Mouse (Mus musculus) hindbrain, embryonic 15.5 days (tissue): ENCODE results near the gene Gas1. TPM values are rescaled to one million over a fixed set of nuclear protein-coding genes. Genes with fewer than 3 reads are reported as not detected.
A peak's percentile ranks its signal among the peaks of the same experiment; 100 is the strongest.

Experiments
- ATAC-seq: fragments of 200-750 bp; cut with Nextera tagmentation; 2 replicates; pipeline ENCODE4 v1.8.0; 2017; ENCODE audit warnings: low read depth, moderate number of reproducible peaks, moderate TSS enrichment; ENCODE audit not compliant: low FRiP score
- H3K27ac ChIP-seq: fragments of 300-500 bp; sonication (generic); replicated peaks from 2 replicates; pipeline ENCODE4 v1.5.1; 2015; ENCODE audit warnings: mild to moderate bottlenecking, inconsistent platforms
- H3K27me3 ChIP-seq: fragments of 300-500 bp; sonication (generic); 2 replicates; pipeline ENCODE4 v1.6.1; 2015; ENCODE audit warnings: control low read depth, inconsistent platforms
- H3K36me3 ChIP-seq: fragments of 300-500 bp; sonication (generic); 2 replicates; pipeline ENCODE4 v1.6.1; 2015; ENCODE audit warnings: control low read depth, inconsistent platforms
- H3K4me1 ChIP-seq: fragments of 300-500 bp; sonication (generic); replicated peaks from 2 replicates; pipeline ENCODE4 v1.6.1; 2015; ENCODE audit warnings: control low read depth, inconsistent platforms
- H3K4me2 ChIP-seq: fragments of 300-500 bp; sonication (generic); 2 replicates; pipeline ENCODE4 v1.6.1; 2015; ENCODE audit warnings: moderate library complexity, mild to moderate bottlenecking, inconsistent platforms
- H3K4me3 ChIP-seq: fragments of 300-500 bp; sonication (generic); 2 replicates; pipeline ENCODE4 v1.5.1; 2015; ENCODE audit warnings: mild to moderate bottlenecking, inconsistent platforms
- H3K9ac ChIP-seq: fragments of 300-500 bp; sonication (generic); 2 replicates; pipeline ENCODE4 v1.6.1; 2015; ENCODE audit warnings: inconsistent platforms
- H3K9me3 ChIP-seq: fragments of 300-500 bp; sonication (generic); 2 replicates; pipeline ENCODE4 v1.6.1; 2016; ENCODE audit warnings: control low read depth, inconsistent platforms
- WGBS: fragments of 180-500 bp; shearing (Covaris S2); methylation state at CpG from one replicate; pipeline ENCODE4 v1.1.7; 2015; 5-methylcytosine and 5-hydroxymethylcytosine counted together
- polyA plus RNA-seq: library from polyadenylated mRNA; unstranded; fragments of >200 nt; fragmentation: Nextera tagmentation; extraction: Ambion mirVana; gene quantifications from 2 replicates; pipeline ENCODE4 v1.2.1, GENCODE M21; 2015

The Gas1 gene
- polyA plus RNA-seq, 1 experiment from 2014 or later = 24.8 TPM

GRCm38 (mm10) chr13:60187276-60187675 lies 10.1 kb upstream of the Gas1 start:
- no peak overlapping the region for H3K9ac ChIP-seq
- no peaks in the 10 kb centered on the region for H3K9me3 ChIP-seq
- H3K27me3 ChIP-seq = no peaks in the 10 kb centered on the region
- no peaks in the 10 kb centered on the region for H3K4me1 ChIP-seq
- H3K36me3 ChIP-seq = no peaks in the 10 kb centered on the region
- ATAC-seq = no peak
- no peak overlapping the region for H3K27ac ChIP-seq
- WGBS = 93% methylated on average over 2 of the region's 2 CpGs
- H3K4me2 ChIP-seq = no peak overlapping the region
- no peak overlapping the region for H3K4me3 ChIP-seq

- Histone ChIP-seq H3K9me3 (no peaks in the 10 kb centered on the region), H3K4me1 (peaks cover 10% of the 10 kb centered on the region; the same call in 1 of the 2 replicates), H3K27ac (no peak overlapping the region), H3K4me2 (no peak overlapping the region), H3K4me3 (no peak overlapping the region), H3K9ac (no peak overlapping the region), H3K36me3 (no peaks in the 10 kb centered on the region), H3K27me3 (no peaks in the 10 kb centered on the region)
- no peak for ATAC-seq
- 59% methylated on average over 4 of the region's 4 CpGs for WGBS
Observed at GRCm38 (mm10) chr13:60182346-60182745, 5.2 kb upstream of the Gas1 start.

- Histone ChIP-seq H3K4me3 (no peak overlapping the region), H3K9ac (no peak overlapping the region), H3K4me2 (no peak overlapping the region), H3K27ac (no peak overlapping the region), H3K27me3 (no peaks in the 10 kb centered on the region), H3K36me3 (no peaks in the 10 kb centered on the region), H3K4me1 (peaks cover 21% of the 10 kb centered on the region; the same call in 1 of the 2 replicates), H3K9me3 (no peaks in the 10 kb centered on the region)
- 73% methylated on average over 4 of the region's 4 CpGs for WGBS
- ATAC-seq = no peak
Observed at GRCm38 (mm10) chr13:60179641-60180040, 2.5 kb upstream of the Gas1 start.

GRCm38 (mm10) chr13:60178416-60178815 lies 1.3 kb upstream of the Gas1 start:
- Histone ChIP-seq H3K9ac (0 out of 2 replicates have a peak overlapping the region, but pooled peaks have one; percentile 28), H3K4me1 (peaks cover 29% of the 10 kb centered on the region; the same call in 1 of the 2 replicates), H3K4me2 (peak overlapping the region; percentile 93), H3K36me3 (no peaks in the 10 kb centered on the region), H3K9me3 (no peaks in the 10 kb centered on the region), H3K27ac (peak overlapping the region; percentile 90), H3K4me3 (peak overlapping the region; percentile 89), H3K27me3 (no peaks in the 10 kb centered on the region)
- ATAC-seq = peak; percentile 9; the same call in 1 of the 2 replicates
- WGBS = 1% methylated on average over 15 of the region's 15 CpGs

GRCm38 (mm10) chr13:60177797-60178110 lies 589 bp upstream of the Gas1 start:
- Histone ChIP-seq H3K9me3 (no peaks in the 10 kb centered on the region), H3K27me3 (peaks cover under 1% of the 10 kb centered on the region; the same call in 1 of the 2 replicates), H3K4me1 (peaks cover 35% of the 10 kb centered on the region), H3K27ac (peak overlapping the region; percentile 90), H3K36me3 (no peaks in the 10 kb centered on the region), H3K4me3 (peak overlapping the region; percentile 89), H3K4me2 (peak overlapping the region; percentile 93), H3K9ac (peak overlapping the region; percentile 90; the same call in 1 of the 2 replicates)
- 0% methylated on average over 13 of the region's 13 CpGs for WGBS
- no peak for ATAC-seq

- WGBS = under 1% methylated on average over 39 of the region's 53 CpGs
- Histone ChIP-seq H3K9me3 (no peaks in the 10 kb centered on the region), H3K4me1 (peaks cover 45% of the 10 kb centered on the region), H3K4me2 (peak overlapping the region; percentile 93), H3K27me3 (peaks cover 7% of the 10 kb centered on the region; the same call in 1 of the 2 replicates), H3K4me3 (peak overlapping the region; percentile 89), H3K36me3 (no peaks in the 10 kb centered on the region), H3K27ac (peak overlapping the region; percentile 90), H3K9ac (peak overlapping the region; percentile 90)
- ATAC-seq = 0 out of 2 replicates have a peak, but pooled peaks have one; percentile 0
Observed at GRCm38 (mm10) chr13:60176776-60177105, 424 bp downstream of the Gas1 start.

GRCm38 (mm10) chr13:60176136-60176775 lies 909 bp downstream of the Gas1 start:
- Histone ChIP-seq H3K9ac (peak overlapping the region; percentile 90), H3K36me3 (no peaks in the 10 kb centered on the region), H3K27ac (peak overlapping the region; percentile 90), H3K4me1 (peaks cover 45% of the 10 kb centered on the region), H3K4me2 (peak overlapping the region; percentile 93), H3K27me3 (peaks cover 7% of the 10 kb centered on the region; the same call in 1 of the 2 replicates), H3K4me3 (peak overlapping the region; percentile 89), H3K9me3 (no peaks in the 10 kb centered on the region)
- under 1% methylated on average over 80 of the region's 82 CpGs for WGBS
- ATAC-seq = peak; percentile 76

GRCm38 (mm10) chr13:60175490-60176135 lies 1.6 kb downstream of the Gas1 start:
- Histone ChIP-seq H3K4me3 (peak overlapping the region; percentile 89), H3K27me3 (peaks cover 7% of the 10 kb centered on the region; the same call in 1 of the 2 replicates), H3K9ac (peak overlapping the region; percentile 90), H3K4me1 (peaks cover 50% of the 10 kb centered on the region), H3K9me3 (no peaks in the 10 kb centered on the region), H3K4me2 (peak overlapping the region; percentile 93), H3K36me3 (no peaks in the 10 kb centered on the region), H3K27ac (peak overlapping the region; percentile 90)
- under 1% methylated on average over 58 of the region's 59 CpGs for WGBS
- ATAC-seq = peak; percentile 5

- H3K27ac ChIP-seq = peak overlapping the region; percentile 90; the same call in 1 of the 2 replicates
- under 1% methylated on average over 7 of the region's 7 CpGs for WGBS
- H3K4me1 ChIP-seq = peaks cover 50% of the 10 kb centered on the region
Observed at GRCm38 (mm10) chr13:60174953-60175352, 2.2 kb downstream of the Gas1 start.

GRCm38 (mm10) chr13:60173591-60174524 lies 3.3 kb downstream of the Gas1 start:
- no peak overlapping the region for H3K27ac ChIP-seq
- H3K27me3 ChIP-seq = peaks cover 10% of the 10 kb centered on the region; the same call in 1 of the 2 replicates
- H3K4me1 ChIP-seq = peaks cover 50% of the 10 kb centered on the region
- H3K9me3 ChIP-seq = no peaks in the 10 kb centered on the region
- ATAC-seq = no peak
- 10% methylated on average over 12 of the region's 12 CpGs for WGBS
- peak overlapping the region; percentile 89 for H3K4me3 ChIP-seq
- H3K4me2 ChIP-seq = peak overlapping the region; percentile 93
- H3K36me3 ChIP-seq = no peaks in the 10 kb centered on the region
- 0 out of 2 replicates have a peak overlapping the region, but pooled peaks have one; percentile 19 for H3K9ac ChIP-seq

More at GRCm38 (mm10) chr13:60174953-60175352, 2.2 kb downstream of the Gas1 start:
- ATAC-seq = no peak
- Histone ChIP-seq H3K4me3 (peak overlapping the region; percentile 89), H3K9me3 (no peaks in the 10 kb centered on the region), H3K36me3 (no peaks in the 10 kb centered on the region), H3K9ac (peak overlapping the region; percentile 90), H3K4me2 (peak overlapping the region; percentile 93), H3K27me3 (peaks cover 7% of the 10 kb centered on the region; the same call in 1 of the 2 replicates)

- Histone ChIP-seq H3K9ac (0 out of 2 replicates have a peak overlapping the region, but pooled peaks have one; percentile 19), H3K27ac (no peak overlapping the region), H3K27me3 (peaks cover 10% of the 10 kb centered on the region; the same call in 1 of the 2 replicates), H3K4me3 (no peak overlapping the region), H3K4me2 (peak overlapping the region; percentile 93), H3K4me1 (peaks cover 47% of the 10 kb centered on the region), H3K9me3 (no peaks in the 10 kb centered on the region), H3K36me3 (no peaks in the 10 kb centered on the region)
- no peak for ATAC-seq
- WGBS = 6% methylated on average over 3 of the region's 3 CpGs
Observed at GRCm38 (mm10) chr13:60173186-60173585, 4.0 kb downstream of the Gas1 start.
